Mouse (Mus musculus) left cerebral cortex, adult 18-20 months (tissue): Measurements from ENCODE around the gene Foxa3. TPM values are rescaled to one million over a fixed set of nuclear protein-coding genes. Genes with fewer than 3 reads are reported as not detected.

Source experiments
- DNase-seq, 2 experiments: peaks; one replicate each; pipeline ENCODE4 v3.0.0; 2021 to 2022; ENCODE audit warnings: low spot score in 2 of 2, mixed read lengths in 1 of 2
- total RNA-seq, 2 experiments: library from RNA; stranded (reverse); gene quantifications; 2 replicates each; pipeline ENCODE4 v1.2.3; 2021

Gene Foxa3
- total RNA-seq, 2 experiments from 2014 or later: not detected

DNA sequence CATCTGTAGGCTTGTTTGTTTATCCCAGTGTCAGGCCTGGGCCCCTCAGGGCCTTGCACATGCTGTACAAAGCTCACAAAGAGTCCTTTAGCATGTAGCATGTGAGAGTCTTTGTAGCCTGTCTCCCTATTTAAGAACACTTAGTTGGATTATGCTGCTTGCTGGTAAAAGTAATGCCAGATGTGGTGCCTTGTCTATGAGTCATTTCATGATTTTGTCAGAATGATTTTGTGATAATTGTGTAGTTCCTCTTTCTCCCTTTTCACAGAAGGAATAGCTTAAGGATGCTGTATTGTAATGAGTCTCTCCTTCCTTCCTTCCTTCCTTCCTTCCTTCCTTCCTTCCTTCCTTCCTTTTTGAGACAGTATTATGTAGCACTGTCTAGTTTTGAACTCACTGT is 4.7 kb upstream of the Foxa3 start:
- DNase-seq: no peak

- no peak for DNase-seq
Measured at GRCm38 (mm10) chr7:19024581-19025255, 1.4 kb upstream of the Foxa3 start.

- DNase-seq: peak; percentile 93 to 95
Measured at GRCm38 (mm10) chr7:19024096-19024506, 763 bp upstream of the Foxa3 start, which contains the start of gene Sympk. Gene Sympk, plus strand, starts transcription at chr7:19024377.

DNA sequence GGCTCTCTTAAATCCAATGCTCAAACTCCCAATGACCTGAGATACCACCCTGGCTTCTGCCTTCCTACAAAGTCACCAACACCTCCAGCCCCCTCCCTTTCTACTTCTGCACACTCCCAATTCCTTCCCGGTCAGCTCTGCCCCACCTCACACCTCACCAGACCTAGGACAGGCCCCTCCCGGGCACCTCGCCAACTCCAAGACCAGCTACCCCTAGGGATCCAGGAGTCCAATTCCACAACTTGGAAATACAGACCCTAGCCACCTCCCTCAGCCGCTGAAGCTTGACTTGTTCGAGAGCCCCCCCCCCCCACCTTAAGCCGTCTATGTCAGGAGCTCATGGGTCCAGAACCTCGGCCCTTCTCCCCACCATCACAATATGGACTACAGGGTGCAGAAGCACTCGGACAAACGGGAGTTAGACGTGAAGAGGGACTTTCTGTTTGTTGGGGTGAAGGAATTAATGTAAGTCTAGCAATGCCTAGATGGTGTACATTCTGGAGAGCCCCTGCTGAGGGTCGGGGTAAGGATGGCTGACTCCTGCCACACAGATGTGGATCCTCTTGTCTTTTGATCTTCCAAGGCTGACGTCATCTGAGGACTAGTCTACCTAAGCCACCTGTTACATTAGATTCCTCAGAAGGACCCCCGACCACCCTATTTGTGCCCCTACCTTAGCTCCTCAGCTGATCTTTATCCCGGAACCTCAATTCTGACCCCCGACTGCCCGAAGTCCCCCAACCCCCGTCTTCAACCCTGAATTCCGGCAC is 964 bp downstream of the Foxa3 start:
- no peak for DNase-seq

DNA sequence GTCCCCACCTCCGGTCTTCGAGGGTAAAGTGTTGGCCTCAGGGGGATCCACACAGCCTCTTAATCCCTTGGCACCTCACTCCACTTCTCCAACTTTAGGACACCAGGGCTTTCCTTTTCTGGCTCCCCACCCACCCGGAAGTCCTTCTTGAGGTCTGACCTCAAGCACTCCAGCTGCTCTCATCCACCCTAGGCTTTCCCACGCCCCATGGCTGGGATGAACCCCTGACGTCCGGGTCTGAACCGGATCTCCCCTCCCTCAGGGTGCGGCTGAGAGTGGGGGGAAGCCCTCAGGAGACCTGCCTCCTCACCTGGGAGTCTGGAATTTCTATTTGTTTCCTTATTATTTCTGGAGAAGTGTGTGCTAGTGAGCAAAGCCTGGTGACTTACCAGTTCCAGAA is 2.3 kb downstream of the Foxa3 start:
- no peak for DNase-seq

- no peak for DNase-seq
Measured at GRCm38 (mm10) chr7:19017909-19018308, 5.4 kb downstream of the Foxa3 start.

- no peak for DNase-seq
Measured at GRCm38 (mm10) chr7:19016042-19016441, 7.3 kb downstream of the Foxa3 start.

GRCm38 (mm10) chr7:19014452-19014851 is 8.9 kb downstream of the Foxa3 start:
- DNase-seq: no peak

DNA sequence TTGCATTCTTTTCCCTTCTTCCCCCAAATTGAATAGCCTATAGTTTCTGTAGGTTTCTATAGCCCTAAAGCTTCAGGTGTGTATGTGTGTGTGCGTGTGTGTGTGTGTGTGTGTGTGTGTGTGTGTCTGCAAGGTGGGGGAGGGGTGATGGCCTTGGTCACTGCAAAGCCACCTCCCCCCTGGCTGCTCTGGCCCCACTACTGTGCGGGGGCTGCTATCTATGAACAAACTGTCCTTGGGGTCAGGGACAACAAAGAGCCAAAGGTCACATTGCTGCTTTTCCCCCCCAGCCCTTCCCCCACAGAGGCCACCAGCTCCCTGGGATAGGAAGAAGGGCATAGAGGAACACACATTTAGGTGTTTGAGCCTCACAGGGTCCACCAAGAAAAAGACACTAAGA is 10.5 kb downstream of the Foxa3 start:
- no peak for DNase-seq

GRCm38 (mm10) chr7:19012025-19012621 is 11.2 kb downstream of the Foxa3 start:
- DNase-seq: no peak

- DNase-seq: no peak
Measured at GRCm38 (mm10) chr7:19010581-19010980, 12.8 kb downstream of the Foxa3 start.

- DNase-seq: no peak
Measured at GRCm38 (mm10) chr7:19007026-19007977, 16.0 kb downstream of the Foxa3 start.

DNA sequence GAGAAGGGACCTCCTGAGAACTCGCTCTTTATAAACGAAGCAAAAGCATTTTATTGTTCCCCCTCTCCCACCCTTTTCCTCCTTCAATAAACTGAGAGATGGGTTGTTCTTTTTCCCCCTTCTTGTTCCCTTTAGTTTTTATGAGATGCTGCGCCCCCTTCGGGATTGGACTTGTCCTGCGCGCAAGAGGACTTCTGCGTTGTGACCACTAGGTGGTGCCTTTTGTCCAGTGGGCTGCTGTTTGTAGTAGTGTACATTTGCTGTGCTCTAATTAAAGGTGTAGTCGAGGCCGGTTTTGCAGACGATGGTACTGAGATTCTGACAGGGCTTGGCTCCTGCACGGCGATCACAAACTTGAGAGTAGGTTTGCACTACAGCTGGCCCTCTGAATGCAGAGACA is 16.9 kb downstream of the Foxa3 start:
- DNase-seq: peak; percentile 84

- no peak for DNase-seq
Measured at GRCm38 (mm10) chr7:19005417-19006121, 17.8 kb downstream of the Foxa3 start.

DNA sequence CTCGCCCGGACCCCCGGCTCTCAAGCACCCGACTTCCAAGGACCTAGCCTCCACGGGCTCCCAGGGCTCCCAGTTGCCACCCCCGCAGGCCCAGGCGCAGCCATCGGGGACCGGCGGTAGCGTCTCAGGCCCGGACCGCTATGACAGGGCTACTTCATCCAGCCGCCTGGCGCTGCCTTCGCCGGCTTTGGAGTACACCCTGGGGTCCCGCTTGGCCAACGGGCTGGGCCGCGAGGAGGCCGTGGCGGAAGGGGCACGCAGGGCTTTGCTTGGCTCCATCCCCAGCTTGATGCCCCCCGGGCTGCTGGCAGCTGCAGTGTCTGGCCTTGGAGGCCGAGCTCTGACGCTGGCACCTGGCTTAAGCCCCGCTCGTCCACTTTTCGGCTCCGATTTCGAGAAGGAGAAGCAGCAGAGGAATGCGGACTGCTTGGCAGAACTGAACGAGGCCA is 18.7 kb downstream of the Foxa3 start:
- DNase-seq: no peak

- peak; percentile 93 to 96 for DNase-seq
Measured at GRCm38 (mm10) chr7:19003902-19004630, 19.3 kb downstream of the Foxa3 start, which contains the start of gene Irf2bp1. Gene Irf2bp1, plus strand, starts transcription at chr7:19004044.

GRCm38 (mm10) chr7:19002848-19003498 is 20.4 kb downstream of the Foxa3 start:
- peak; percentile 69 to 82 for DNase-seq

GRCm38 (mm10) chr7:19002115-19002514 is 21.2 kb downstream of the Foxa3 start:
- DNase-seq: no peak

GRCm38 (mm10) chr7:19001807-19002085 is 21.6 kb downstream of the Foxa3 start:
- DNase-seq: no peak
